Mouse (Mus musculus) heart, postnatal 0 days (tissue): ENCODE results near the gene Fam13c. TPM values are rescaled to one million over a fixed set of nuclear protein-coding genes. Genes with fewer than 3 reads are reported as not detected.

Experiments
- ATAC-seq: fragments of 200-750 bp; cut with Nextera tagmentation; 2 replicates; pipeline ENCODE4 v1.8.0; 2017; ENCODE audit warnings: low read depth, moderate number of reproducible peaks, moderate library complexity; ENCODE audit not compliant: insufficient read depth
- DNase-seq: peaks from one replicate; pipeline ENCODE4 v3.0.0-alpha.2; 2016; ENCODE audit warnings: low spot score
- H3K27ac ChIP-seq: fragments of 300-500 bp; sonication (generic); 2 replicates; pipeline ENCODE4 v1.5.1; 2014; ENCODE audit warnings: low read depth, mild to moderate bottlenecking
- H3K27me3 ChIP-seq: fragments of 300-500 bp; sonication (generic); 2 replicates; pipeline ENCODE4 v1.6.1; 2014; ENCODE audit warnings: low read length, mixed read lengths; ENCODE audit not compliant: control insufficient read depth, insufficient read depth
- H3K36me3 ChIP-seq: fragments of 300-500 bp; sonication (generic); replicated peaks from 2 replicates; pipeline ENCODE4 v1.6.1; 2014; ENCODE audit warnings: low read length, mixed read lengths; ENCODE audit not compliant: control insufficient read depth, insufficient read depth
- H3K4me1 ChIP-seq: fragments of 300-500 bp; sonication (generic); 2 replicates; pipeline ENCODE4 v1.6.1; 2014; ENCODE audit warnings: antibody characterized with exemption; ENCODE audit not compliant: control insufficient read depth, insufficient read depth
- H3K4me2 ChIP-seq: fragments of 300-500 bp; sonication (generic); 2 replicates; pipeline ENCODE4 v1.6.1; 2014; ENCODE audit warnings: low read depth, mild to moderate bottlenecking, low read length, moderate library complexity
- H3K4me3 ChIP-seq: fragments of 300-500 bp; sonication (generic); 2 replicates; pipeline ENCODE4 v1.5.1; 2014; ENCODE audit warnings: low read depth, low read length
- H3K9ac ChIP-seq: fragments of 300-500 bp; sonication (generic); replicated peaks from 2 replicates; pipeline ENCODE4 v1.6.1; 2014; ENCODE audit warnings: low read depth, low read length, mixed read lengths
- H3K9me3 ChIP-seq: fragments of 300-500 bp; sonication (generic); replicated peaks from 2 replicates; pipeline ENCODE4 v1.6.1; 2016; ENCODE audit warnings: low read length; ENCODE audit not compliant: control insufficient read depth
- CTCF ChIP-seq: IDR thresholded peaks from 2 replicates; pipeline ENCODE4 v1.5.1; 2016; ENCODE audit warnings: antibody characterized with exemption, control low read depth, low read depth
- EP300 ChIP-seq: IDR thresholded peaks from 2 replicates; pipeline ENCODE4 v1.6.1; 2016; ENCODE audit warnings: antibody characterized with exemption, low read depth
- WGBS: fragments of 180-500 bp; shearing (Covaris S2); extraction: QIAGEN DNeasy Blood & Tissue Kit; methylation state at CpG from one replicate; pipeline ENCODE4 v1.1.7; 2014; 5-methylcytosine and 5-hydroxymethylcytosine counted together
- polyA plus RNA-seq: library from polyadenylated mRNA; unstranded; fragments of >200 nt; fragmentation: Nextera tagmentation; extraction: Ambion mirVana; gene quantifications from 2 replicates; pipeline ENCODE4 v1.2.1, GENCODE M21; 2015
- total RNA-seq: library from RNA; depleted of rRNA; stranded (reverse); fragments of >200 nt; gene quantifications from 2 replicates; pipeline ENCODE4 v1.2.3, GENCODE M21; 2014; ENCODE audit warnings: low replicate concordance; rRNA removed

Gene Fam13c
- total RNA-seq (0.19 and 2.2 TPM in 2 replicates), polyA plus RNA-seq (7.8 and 8.7 TPM in 2 replicates)

- Histone ChIP-seq H3K9ac (peak within 1 kb of the TSS; percentile 72), H3K9me3 (no peaks in the 10 kb centered on the region), H3K4me3 (peak within 1 kb of the TSS; percentile 73), H3K27me3 (no peaks in the 10 kb centered on the region), H3K36me3 (no peaks in the 10 kb centered on the region), H3K4me2 (peak within 1 kb of the TSS; percentile 87), H3K4me1 (no peaks in the 10 kb centered on the region), H3K27ac (peak within 1 kb of the TSS; percentile 90)
- no peak for TF ChIP-seq CTCF
- peak; percentile 34; the same call in 1 of the 2 replicates for ATAC-seq
- DNase-seq: peak; percentile 48
- 13% methylated on average over 24 of the region's 24 CpGs for WGBS
Observed at GRCm38 (mm10) chr10:70439676-70440521, at the start of gene Fam13c. Gene Fam13c, plus strand, starts transcription at chr10:70440481.

DNA sequence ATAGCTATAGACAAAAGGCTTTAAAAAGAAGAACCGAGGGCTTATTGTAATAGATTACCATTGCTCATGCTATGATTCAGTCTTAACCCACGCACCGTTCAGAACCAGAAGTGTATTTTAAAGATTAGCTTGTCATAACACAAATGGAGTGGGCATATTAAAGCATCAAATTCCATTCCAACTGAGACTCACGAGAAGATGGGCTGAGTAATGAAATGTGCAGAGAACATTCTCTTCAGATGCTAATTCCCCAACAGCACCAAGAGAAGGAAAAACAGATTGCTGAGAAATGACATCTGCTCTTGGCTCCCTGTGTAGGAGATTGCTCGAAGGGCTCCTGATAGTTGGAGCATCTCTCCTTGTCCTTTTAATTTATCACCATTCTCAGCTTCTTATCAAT, 44.4 kb upstream of the Fam13c start:
- DNase-seq: no peak
- Histone ChIP-seq H3K27me3 (no peaks in the 10 kb centered on the region), H3K36me3 (no peaks in the 10 kb centered on the region), H3K4me3 (no peak overlapping the region), H3K9ac (no peak overlapping the region), H3K9me3 (peaks cover 9% of the 10 kb centered on the region; the same call in 1 of the 2 replicates), H3K4me1 (no peaks in the 10 kb centered on the region), H3K4me2 (no peak overlapping the region), H3K27ac (no peak overlapping the region)
- 70% methylated on average over 5 of the region's 5 CpGs for WGBS
- no peak for ATAC-seq
- TF ChIP-seq CTCF (no peak), EP300 (no peak)

- H3K27ac ChIP-seq: no peak overlapping the region
- no peak for TF ChIP-seq EP300
- no peak for TF ChIP-seq CTCF
- H3K27me3 ChIP-seq: no peaks in the 10 kb centered on the region
- H3K9me3 ChIP-seq: peaks cover 9% of the 10 kb centered on the region; the same call in 1 of the 2 replicates
- H3K4me3 ChIP-seq: no peak overlapping the region
- ATAC-seq: no peak
- WGBS: 70% methylated on average over 6 of the region's 6 CpGs
- H3K36me3 ChIP-seq: no peaks in the 10 kb centered on the region
- no peak overlapping the region for H3K4me2 ChIP-seq
- no peaks in the 10 kb centered on the region for H3K4me1 ChIP-seq
- no peak for DNase-seq
- H3K9ac ChIP-seq: no peak overlapping the region
Observed at GRCm38 (mm10) chr10:70398224-70398623, 42.1 kb upstream of the Fam13c start.

DNA sequence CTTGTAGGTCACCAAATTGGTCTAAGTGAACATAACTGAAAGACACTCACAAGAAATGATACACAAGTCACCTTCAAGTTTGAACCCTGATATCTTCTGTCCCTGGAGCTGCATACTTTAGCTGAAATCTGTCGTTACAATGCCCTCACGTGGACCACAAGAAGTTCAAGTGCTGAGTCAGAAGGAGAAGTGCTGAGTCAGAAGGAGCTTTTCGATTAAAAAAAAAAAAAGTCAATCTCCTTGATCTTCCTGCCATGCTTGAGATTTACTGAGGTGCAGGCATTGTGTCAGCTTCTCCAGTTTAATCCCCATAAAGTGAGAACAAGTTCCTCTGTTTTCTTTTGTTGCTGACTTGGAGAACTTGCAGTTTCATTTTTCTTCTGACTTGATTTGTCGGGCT, 38.3 kb upstream of the Fam13c start:
- DNase-seq: no peak
- Histone ChIP-seq H3K4me1 (no peaks in the 10 kb centered on the region), H3K9me3 (peaks cover 15% of the 10 kb centered on the region; the same call in 1 of the 2 replicates), H3K36me3 (no peaks in the 10 kb centered on the region), H3K9ac (no peak overlapping the region), H3K27me3 (no peaks in the 10 kb centered on the region), H3K4me3 (no peak overlapping the region), H3K27ac (no peak overlapping the region), H3K4me2 (no peak overlapping the region)
- ATAC-seq: no peak
- TF ChIP-seq EP300 (no peak), CTCF (no peak)
- WGBS: 73% methylated on average over 4 of the region's 4 CpGs

DNA sequence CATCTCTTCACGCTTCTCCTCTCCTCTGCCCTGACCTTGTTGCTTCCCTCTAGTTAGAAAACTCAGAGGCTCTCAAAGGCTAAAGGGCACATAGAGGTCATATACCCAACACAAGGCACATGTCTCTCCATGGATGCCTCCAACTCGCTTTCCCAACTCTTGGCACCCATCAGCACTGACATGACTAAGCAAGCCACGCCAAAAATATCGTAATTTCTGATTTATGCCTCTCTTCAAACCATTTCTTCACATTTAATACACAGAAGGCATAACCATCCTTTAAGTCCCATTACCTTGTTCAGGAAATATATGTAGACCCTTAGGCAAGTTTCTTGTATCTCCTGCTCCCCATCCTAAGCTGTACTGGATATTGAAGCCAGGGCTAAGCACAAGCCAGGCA, 37.6 kb upstream of the Fam13c start:
- no peak overlapping the region for H3K4me2 ChIP-seq
- H3K9me3 ChIP-seq: peaks cover 15% of the 10 kb centered on the region; the same call in 1 of the 2 replicates
- DNase-seq (no peak), ATAC-seq (no peak)
- H3K27me3 ChIP-seq: no peaks in the 10 kb centered on the region
- H3K4me3 ChIP-seq: no peak overlapping the region
- TF ChIP-seq EP300: no peak
- TF ChIP-seq CTCF: no peak
- no peaks in the 10 kb centered on the region for H3K36me3 ChIP-seq
- H3K4me1 ChIP-seq: no peaks in the 10 kb centered on the region
- H3K27ac ChIP-seq: no peak overlapping the region
- H3K9ac ChIP-seq: no peak overlapping the region
- 87% methylated on average over 4 of the region's 4 CpGs for WGBS
